Mouse (Mus musculus) hindlimb bud, embryonic 11.5 days (tissue): ENCODE data around the gene Fsd2.

ENCODE experiments used
- DNase-seq: peaks from one replicate; pipeline ENCODE4 v3.0.0-alpha.2; 2012; ENCODE audit warnings: low read depth, low spot score; ENCODE audit errors: extremely low spot score

Gene Fsd2

GRCm38 (mm10) chr7:81566892-81567291 is at the start of gene Fsd2:
Gene Fsd2 (minus strand): TSS chr7:81566944.
- no peak for DNase-seq

GRCm38 (mm10) chr7:81615031-81615430 is 48.3 kb upstream of the Fsd2 start:
- no peak for DNase-seq

GRCm38 (mm10) chr7:81612856-81613635 is 46.3 kb upstream of the Fsd2 start:
- DNase-seq: no peak

- DNase-seq: no peak
Measured at GRCm38 (mm10) chr7:81610125-81610524, 43.4 kb upstream of the Fsd2 start.

GRCm38 (mm10) chr7:81606452-81606851 is 39.7 kb upstream of the Fsd2 start:
- no peak for DNase-seq

GRCm38 (mm10) chr7:81605489-81605888 is 38.7 kb upstream of the Fsd2 start:
- DNase-seq: no peak

- no peak for DNase-seq
Measured at GRCm38 (mm10) chr7:81604991-81605390, 38.2 kb upstream of the Fsd2 start.

GRCm38 (mm10) chr7:81599379-81600280 is 32.9 kb upstream of the Fsd2 start:
- no peak for DNase-seq

GRCm38 (mm10) chr7:81597660-81598059 is 30.9 kb upstream of the Fsd2 start:
- no peak for DNase-seq

- DNase-seq: no peak
Measured at GRCm38 (mm10) chr7:81596086-81596485, 29.3 kb upstream of the Fsd2 start.

GRCm38 (mm10) chr7:81595056-81595455 is 28.3 kb upstream of the Fsd2 start:
- DNase-seq: no peak

- no peak for DNase-seq
Measured at GRCm38 (mm10) chr7:81593387-81593786, 26.6 kb upstream of the Fsd2 start.

GRCm38 (mm10) chr7:81592686-81593085 is 25.9 kb upstream of the Fsd2 start:
- no peak for DNase-seq

- no peak for DNase-seq
Measured at GRCm38 (mm10) chr7:81587238-81587637, 20.5 kb upstream of the Fsd2 start.

GRCm38 (mm10) chr7:81585326-81585725 is 18.6 kb upstream of the Fsd2 start:
- DNase-seq: no peak

- no peak for DNase-seq
Measured at GRCm38 (mm10) chr7:81583512-81583911, 16.8 kb upstream of the Fsd2 start.

- DNase-seq: no peak
Measured at GRCm38 (mm10) chr7:81579312-81579711, 12.6 kb upstream of the Fsd2 start.

GRCm38 (mm10) chr7:81578413-81578812 is 11.7 kb upstream of the Fsd2 start:
- DNase-seq: no peak

- DNase-seq: no peak
Measured at GRCm38 (mm10) chr7:81577872-81578271, 11.1 kb upstream of the Fsd2 start.

- no peak for DNase-seq
Measured at GRCm38 (mm10) chr7:81575606-81576005, 8.9 kb upstream of the Fsd2 start.

GRCm38 (mm10) chr7:81573821-81574220 is 7.1 kb upstream of the Fsd2 start:
- DNase-seq: no peak

GRCm38 (mm10) chr7:81573397-81573796 is 6.7 kb upstream of the Fsd2 start:
- DNase-seq: no peak
